Mouse (Mus musculus) ES-E14 (cell line): Measurements from ENCODE around the gene Wdr43. TPM values are rescaled to one million over a fixed set of nuclear protein-coding genes. Genes with fewer than 3 reads are reported as not detected.
A peak's percentile ranks its signal among the peaks of the same experiment; 100 is the strongest.

Source experiments
- DNase-seq: peaks from one replicate; pipeline ENCODE4 v3.0.0-alpha.2; 2013; ENCODE audit warnings: low read depth, low spot score
- H3K27ac ChIP-seq: 2 replicates; pipeline ENCODE4 v1.5.1; 2012; ENCODE audit warnings: low read depth, mild to moderate bottlenecking, low read length, moderate library complexity, mixed read lengths; ENCODE audit not compliant: poor library complexity, insufficient read depth, severe bottlenecking
- H3K36me3 ChIP-seq: 2 replicates; pipeline ENCODE4 v1.6.1; 2012; ENCODE audit warnings: mild to moderate bottlenecking, low read length, moderate library complexity, mixed read lengths; ENCODE audit not compliant: control insufficient read depth, poor library complexity, insufficient read depth, severe bottlenecking
- H3K4me1 ChIP-seq, 2 experiments: fragments of 150-350 bp in 1 of 2; sonication (generic) in 1 of 2; 2 replicates each; pipeline ENCODE4 v1.6.1; 2012; ENCODE audit warnings: low read length in 2 of 2, mild to moderate bottlenecking in 1 of 2, mixed read lengths in 1 of 2; ENCODE audit not compliant: control insufficient read depth in 2 of 2, insufficient read depth in 2 of 2, poor library complexity in 1 of 2
- H3K4me3 ChIP-seq, 2 experiments: fragments of 150-350 bp in 1 of 2; sonication (generic) in 1 of 2; 2 replicates each; pipeline ENCODE4 v1.5.1; 2012; ENCODE audit warnings: low read length in 2 of 2, low read depth in 1 of 2, mild to moderate bottlenecking in 1 of 2, mixed read lengths in 1 of 2; ENCODE audit not compliant: insufficient read depth in 1 of 2, poor library complexity in 1 of 2, severe bottlenecking in 1 of 2
- H3K9ac ChIP-seq: 2 replicates; pipeline ENCODE4 v1.6.1; 2012; ENCODE audit warnings: low read depth, mild to moderate bottlenecking, low read length, mixed read lengths; ENCODE audit not compliant: poor library complexity, insufficient read depth, severe bottlenecking
- H3K9me3 ChIP-seq: fragments of 150-350 bp; sonication (generic); 2 replicates; pipeline ENCODE4 v1.6.1; 2012; ENCODE audit warnings: low read depth, mild to moderate bottlenecking, low read length; ENCODE audit not compliant: control insufficient read depth, insufficient read depth
- CHD2 ChIP-seq: IDR thresholded peaks from 2 replicates; pipeline ENCODE4 v1.6.1; 2014; ENCODE audit warnings: mild to moderate bottlenecking, low read depth, low read length, inconsistent platforms
- HCFC1 ChIP-seq: IDR thresholded peaks from 2 replicates; pipeline ENCODE4 v1.6.1; 2012; ENCODE audit warnings: low read length, inconsistent platforms, borderline replicate concordance; ENCODE audit not compliant: insufficient read depth
- MAFK ChIP-seq: IDR thresholded peaks from 2 replicates; pipeline ENCODE4 v1.6.1; 2014; ENCODE audit warnings: mild to moderate bottlenecking, low read depth, low read length, inconsistent platforms; ENCODE audit not compliant: insufficient read depth
- ZC3H11A ChIP-seq: IDR thresholded peaks from 2 replicates; pipeline ENCODE4 v1.6.1; 2012; ENCODE audit warnings: low read depth, mild to moderate bottlenecking, inconsistent platforms, low read length, borderline replicate concordance
- ZNF384 ChIP-seq: IDR thresholded peaks from 2 replicates; pipeline ENCODE4 v1.6.1; 2012; ENCODE audit warnings: low read depth, low read length, inconsistent platforms
- in situ Hi-C, 2 experiments: fragments of 600-800 bp; cut with MboI; formaldehyde crosslinking; loops; one replicate each; pipeline ENCODE4 v1.15.1; 2025; ENCODE audit warnings: low sequenced_read_pairs in 2 of 2, inconsistent platforms in 1 of 2; ENCODE audit not compliant: unreplicated experiment in 2 of 2
- total RNA-seq: library from RNA; depleted of rRNA; stranded (reverse); fragments of 300-350 nt; gene quantifications from 2 replicates; pipeline ENCODE4 v1.2.3, GENCODE M21; 2012; rRNA removed

Wdr43 gene
- total RNA-seq = 264 and 289 TPM in 2 replicates

GRCm38 (mm10) chr17:71615638-71616318 is at the start of gene Wdr43:
TSS of gene Wdr43 (plus strand) at chr17:71615895.
- H3K4me3 ChIP-seq = peak within 1 kb of the TSS; percentile 95 to 98
- in situ Hi-C loops = no loop called here
- no peak for TF ChIP-seq HCFC1
- TF ChIP-seq ZNF384 = no peak
- no peak for TF ChIP-seq ZC3H11A
- TF ChIP-seq MAFK = no peak
- no peak for TF ChIP-seq CHD2
- peak; percentile 93 for DNase-seq
- peak within 1 kb of the TSS; percentile 99 for H3K9ac ChIP-seq
- H3K9me3 ChIP-seq = no peaks in the 10 kb centered on the region
- peak within 1 kb of the TSS; percentile 89 for H3K27ac ChIP-seq
- peaks cover 5% of the 10 kb centered on the region for H3K36me3 ChIP-seq
- H3K4me1 ChIP-seq = peaks cover 2 to 4% of the 10 kb centered on the region in 2 experiments; a peak in 2 of 4 replicates

DNA sequence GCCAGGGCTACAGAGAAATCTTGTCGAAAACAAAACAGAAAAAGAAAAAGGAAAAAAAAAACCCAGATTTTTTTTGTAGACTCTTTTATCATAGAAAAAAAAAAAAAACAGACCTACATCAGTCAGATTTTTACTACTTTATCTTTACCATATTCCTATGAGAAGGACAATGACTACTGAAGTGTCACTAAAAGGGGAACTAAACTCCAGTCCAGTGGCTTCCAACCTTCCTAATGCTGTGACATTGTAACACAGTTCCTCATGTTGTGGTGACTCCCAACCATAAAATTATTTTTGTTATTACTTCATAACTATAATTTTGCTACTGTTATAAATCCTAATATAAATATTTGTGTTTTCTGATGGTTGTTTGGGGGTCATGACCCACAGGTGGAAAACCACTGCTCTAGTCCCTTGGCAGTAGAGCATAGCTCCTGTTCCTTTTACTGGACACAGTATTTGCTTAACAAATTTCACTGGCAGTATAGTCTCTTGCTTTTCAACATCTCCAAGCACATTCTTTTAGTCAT is 36.5 kb upstream of the Wdr43 start:
- in situ Hi-C loops = no loop called here
- no peaks in the 10 kb centered on the region for H3K9me3 ChIP-seq
- no peaks in the 10 kb centered on the region for H3K36me3 ChIP-seq

DNA sequence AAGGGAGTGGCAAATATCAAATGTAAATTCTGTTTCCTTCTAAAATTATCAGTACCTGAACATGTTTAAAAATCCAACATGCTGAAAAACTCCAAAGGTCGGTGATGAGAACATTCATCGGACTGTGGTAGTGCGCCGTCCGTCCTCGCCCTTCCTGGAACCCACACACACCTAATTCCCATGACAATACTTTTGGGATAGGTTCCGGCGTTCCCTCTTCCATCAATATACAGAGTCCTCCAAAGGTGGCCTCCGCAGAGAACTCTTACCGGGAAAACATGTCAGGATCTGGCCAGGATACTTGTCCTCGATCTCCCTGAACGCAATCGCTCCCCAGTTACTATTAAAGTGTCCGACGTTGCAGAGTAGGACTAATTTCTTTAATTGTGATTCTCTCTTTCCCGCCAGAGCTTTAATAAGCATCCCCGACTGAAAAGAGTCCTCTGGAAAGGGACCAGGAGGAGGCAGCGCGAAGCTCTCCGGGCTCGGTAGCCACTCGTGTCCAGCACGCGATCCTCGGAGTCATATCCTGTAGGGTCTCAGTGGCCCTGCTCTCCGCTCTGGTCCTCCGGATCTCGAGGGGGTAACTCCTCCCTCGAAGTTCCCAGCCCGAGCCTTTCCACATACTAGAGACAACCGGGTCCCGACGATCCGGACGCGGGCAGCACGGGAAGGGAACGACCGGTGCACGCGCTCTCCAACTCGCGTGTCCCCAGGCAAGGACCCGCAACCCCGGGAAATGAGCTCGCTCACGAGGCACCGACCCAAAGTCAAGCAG is 17.6 kb upstream of the Wdr43 start:
- Histone ChIP-seq H3K36me3 (no peaks in the 10 kb centered on the region), H3K9me3 (no peaks in the 10 kb centered on the region), H3K4me3 (peak overlapping the region; percentile 84 to 92), H3K27ac (peak overlapping the region; percentile 26; the same call in 1 of the 2 replicates), H3K4me1 (peaks cover 0 to 1% of the 10 kb centered on the region in 2 experiments; a peak in 2 of 4 replicates), H3K9ac (peak overlapping the region; percentile 83)
- in situ Hi-C loops = no loop called here
- TF ChIP-seq MAFK (no peak), HCFC1 (no peak), CHD2 (no peak), ZNF384 (no peak), ZC3H11A (no peak)
- no peak for DNase-seq

More for the DNA sequence above, 36.5 kb upstream of the Wdr43 start:
- TF ChIP-seq CHD2 (no peak), ZC3H11A (no peak), HCFC1 (no peak), MAFK (no peak), ZNF384 (no peak)
- H3K4me1 ChIP-seq = no peaks in the 10 kb centered on the region
- H3K4me3 ChIP-seq = no peak overlapping the region
- no peak for DNase-seq
- no peak overlapping the region for H3K27ac ChIP-seq
- H3K9ac ChIP-seq = no peak overlapping the region

DNA sequence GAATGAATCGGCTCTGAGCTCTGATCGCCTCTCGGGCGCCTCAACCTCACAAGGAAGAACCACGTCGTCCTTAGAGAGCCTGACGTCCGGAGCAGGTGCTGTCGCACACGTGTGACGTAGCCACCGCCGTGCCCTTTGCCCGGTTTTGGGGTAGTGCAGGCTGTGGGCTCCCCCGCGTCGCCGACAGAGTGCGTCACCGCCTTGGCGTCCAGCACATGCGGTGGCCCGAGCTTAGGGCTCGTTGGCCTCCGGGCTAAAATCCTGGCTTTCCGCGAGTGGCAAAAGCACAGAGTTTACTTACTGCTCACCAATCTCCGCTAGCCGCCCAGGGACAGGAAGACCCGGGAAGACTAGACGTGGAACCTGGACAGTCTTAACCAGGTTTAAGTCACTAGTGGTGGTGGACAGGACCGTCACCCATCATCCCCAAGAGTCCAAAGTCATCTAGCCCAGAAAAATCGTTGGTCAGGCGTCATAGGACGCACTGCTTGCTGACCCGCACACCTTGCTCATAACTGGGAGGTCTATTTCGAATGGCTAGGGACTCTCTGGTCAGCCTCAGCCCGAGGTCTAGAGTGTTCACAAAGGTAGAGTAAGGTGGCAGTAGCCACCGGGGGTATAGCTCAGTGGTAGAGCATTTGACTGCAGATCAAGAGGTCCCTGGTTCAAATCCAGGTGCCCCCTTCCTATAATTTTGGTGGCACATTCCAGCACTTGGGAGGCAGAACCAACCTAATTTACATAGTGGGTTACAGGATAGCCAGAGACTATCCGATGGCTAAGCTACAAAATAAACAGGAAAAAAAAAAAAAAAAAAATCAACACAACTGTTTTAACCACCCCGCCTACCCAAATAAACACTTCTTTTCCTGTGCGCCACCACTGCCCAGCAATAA is 16.8 kb upstream of the Wdr43 start:
- peak overlapping the region; percentile 83 for H3K9ac ChIP-seq
- no peaks in the 10 kb centered on the region for H3K36me3 ChIP-seq
- peaks cover 0 to 1% of the 10 kb centered on the region in 2 experiments; a peak in 2 of 4 replicates for H3K4me1 ChIP-seq
- peak; percentile 85 for DNase-seq
- in situ Hi-C loops = no loop called here
- TF ChIP-seq HCFC1 (peak; percentile 80; the same call in 1 of the 2 replicates), CHD2 (no peak), ZNF384 (peak; percentile 65; the same call in 1 of the 2 replicates), ZC3H11A (peak; percentile 44; the same call in 1 of the 2 replicates), MAFK (peak; percentile 77; the same call in 1 of the 2 replicates)
- H3K9me3 ChIP-seq = no peaks in the 10 kb centered on the region
- H3K27ac ChIP-seq = peak overlapping the region; percentile 26
- peak overlapping the region; percentile 84 to 92 for H3K4me3 ChIP-seq
